Mouse (Mus musculus) midbrain, embryonic 10.5 days (tissue): ENCODE measurements around the gene Ndrg3. TPM values are rescaled to one million over a fixed set of nuclear protein-coding genes. Genes with fewer than 3 reads are reported as not detected.
"Not testable (repeated sequence)": the region's sequence is repeated elsewhere in the genome, so short reads cannot be mapped to it uniquely, and the experiment has no call there.

Source experiments
- DNase-seq: peaks from one replicate; pipeline ENCODE4 v3.0.0-alpha.2; 2017; ENCODE audit warnings: low spot score
- H3K27ac ChIP-seq: fragments of 300-500 bp; sonication (generic); replicated peaks from 2 replicates; pipeline ENCODE4 v1.5.1; 2016; ENCODE audit warnings: mild to moderate bottlenecking
- H3K27me3 ChIP-seq: fragments of 300-500 bp; sonication (generic); 2 replicates; pipeline ENCODE4 v1.6.1; 2016; ENCODE audit warnings: low read depth, mild to moderate bottlenecking; ENCODE audit not compliant: poor library complexity, severe bottlenecking
- H3K36me3 ChIP-seq: fragments of 300-500 bp; sonication (generic); 2 replicates; pipeline ENCODE4 v1.6.1; 2016; ENCODE audit warnings: mild to moderate bottlenecking, moderate library complexity
- H3K4me1 ChIP-seq: fragments of 300-500 bp; sonication (generic); 2 replicates; pipeline ENCODE4 v1.6.1; 2016
- H3K4me3 ChIP-seq: fragments of 300-500 bp; sonication (generic); 2 replicates; pipeline ENCODE4 v1.5.1; 2016; ENCODE audit warnings: mild to moderate bottlenecking, moderate library complexity
- H3K9me3 ChIP-seq: fragments of 300-500 bp; sonication (generic); replicated peaks from 2 replicates; pipeline ENCODE4 v1.6.1; 2016; ENCODE audit warnings: mild to moderate bottlenecking
- WGBS: fragments of 180-500 bp; shearing (Covaris S2); methylation state at CpG from one replicate; pipeline ENCODE4 v1.1.7; 2016; 5-methylcytosine and 5-hydroxymethylcytosine counted together
- polyA plus RNA-seq: library from polyadenylated mRNA; unstranded; fragments of >200 nt; fragmentation: Nextera tagmentation; extraction: Ambion mirVana; gene quantifications from 2 replicates; pipeline ENCODE4 v1.2.1, GENCODE M21; 2016

Ndrg3 gene
- polyA plus RNA-seq, 1 experiment from 2014 or later = 43.5 TPM

DNA sequence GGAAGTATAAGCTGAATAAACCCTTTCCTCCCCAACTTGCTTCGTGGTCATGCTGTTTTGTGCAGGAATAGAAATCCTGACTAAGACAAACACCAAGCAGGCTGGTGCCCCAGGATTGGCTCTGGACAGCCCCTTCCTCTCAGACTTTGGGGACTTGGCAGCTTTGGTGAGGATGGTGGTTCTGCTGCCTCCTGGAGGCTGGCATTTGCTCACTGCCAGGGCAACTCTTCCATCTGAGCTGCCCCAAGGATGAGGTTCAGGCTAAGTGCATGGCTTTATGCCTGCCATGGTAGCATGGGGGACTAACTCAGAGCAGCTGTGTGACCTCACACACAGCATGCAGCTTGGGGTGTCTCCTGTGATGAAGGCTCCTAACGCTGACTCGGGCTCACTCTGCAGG lies 66.2 kb downstream of the Ndrg3 start:
- not testable (repeated sequence) for DNase-seq, H3K27me3 ChIP-seq, H3K9me3 ChIP-seq, H3K4me3 ChIP-seq, H3K27ac ChIP-seq, H3K4me1 ChIP-seq
- peaks cover 13% of the 10 kb centered on the region; the same call in 1 of the 2 replicates for H3K36me3 ChIP-seq
- 76% methylated on average over 3 of the region's 3 CpGs for WGBS

DNA sequence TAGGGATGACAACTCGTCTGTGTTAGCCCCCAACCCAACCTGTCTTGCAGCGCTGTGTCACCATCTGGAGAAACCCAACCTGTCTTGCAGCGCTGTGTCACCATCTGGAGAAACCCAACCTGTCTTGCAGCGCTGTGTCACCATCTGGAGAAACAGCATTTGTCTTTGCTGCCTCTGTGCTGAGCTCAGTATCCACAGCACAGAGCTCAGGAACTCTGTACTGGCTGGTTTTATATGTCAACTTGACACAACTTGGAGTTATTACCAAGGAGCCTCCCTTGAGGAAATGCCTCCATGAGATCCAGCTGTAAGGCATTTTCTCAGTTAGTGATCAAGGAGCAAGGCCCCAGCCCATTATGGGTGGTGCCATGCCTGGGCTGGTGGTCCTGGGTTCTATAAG lies 66.8 kb downstream of the Ndrg3 start:
- H3K36me3 ChIP-seq = peaks cover 12% of the 10 kb centered on the region; the same call in 1 of the 2 replicates
- not testable (repeated sequence) for H3K4me1 ChIP-seq, H3K9me3 ChIP-seq, H3K4me3 ChIP-seq, DNase-seq, H3K27ac ChIP-seq, H3K27me3 ChIP-seq
- 89% methylated on average over 4 of the region's 4 CpGs for WGBS

DNA sequence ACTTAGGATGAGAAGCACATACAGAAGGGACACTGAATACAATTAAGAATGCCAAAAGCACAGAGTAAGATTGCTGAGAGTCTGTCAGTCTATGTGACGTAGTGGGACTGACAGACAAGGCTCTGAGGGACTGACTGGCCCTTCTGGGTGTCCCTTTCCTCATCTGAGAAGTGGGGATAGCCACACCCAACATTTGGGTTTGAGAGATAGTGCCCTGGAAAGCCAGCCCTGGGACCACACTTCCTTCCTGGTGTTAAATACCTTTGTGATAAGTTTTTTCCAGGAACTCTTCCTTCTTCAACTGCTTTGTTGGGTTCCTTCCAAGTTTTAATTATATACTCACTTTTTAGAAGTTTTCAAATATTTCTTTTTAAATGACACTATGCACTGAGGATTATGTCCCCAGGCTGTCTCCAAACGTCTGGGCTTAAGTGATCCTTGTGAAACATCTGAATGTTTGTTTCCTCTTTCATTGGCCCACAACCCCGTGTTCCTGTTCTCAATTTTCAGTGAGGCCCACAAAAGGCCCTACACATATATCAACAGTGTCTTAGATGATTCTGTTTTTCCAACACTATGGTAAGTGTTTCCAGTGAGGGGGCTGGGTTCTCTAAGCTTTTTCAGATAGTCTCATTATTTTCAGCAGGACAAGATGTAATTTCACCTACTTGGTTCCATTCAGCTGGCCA lies 67.5 kb downstream of the Ndrg3 start:
- Histone ChIP-seq H3K4me3 (no peak overlapping the region), H3K27ac (no peak overlapping the region), H3K27me3 (no peaks in the 10 kb centered on the region), H3K4me1 (no peaks in the 10 kb centered on the region), H3K9me3 (no peaks in the 10 kb centered on the region), H3K36me3 (peaks cover 12% of the 10 kb centered on the region; the same call in 1 of the 2 replicates)
- no peak for DNase-seq
- 73% methylated on average over 3 of the region's 3 CpGs for WGBS

DNA sequence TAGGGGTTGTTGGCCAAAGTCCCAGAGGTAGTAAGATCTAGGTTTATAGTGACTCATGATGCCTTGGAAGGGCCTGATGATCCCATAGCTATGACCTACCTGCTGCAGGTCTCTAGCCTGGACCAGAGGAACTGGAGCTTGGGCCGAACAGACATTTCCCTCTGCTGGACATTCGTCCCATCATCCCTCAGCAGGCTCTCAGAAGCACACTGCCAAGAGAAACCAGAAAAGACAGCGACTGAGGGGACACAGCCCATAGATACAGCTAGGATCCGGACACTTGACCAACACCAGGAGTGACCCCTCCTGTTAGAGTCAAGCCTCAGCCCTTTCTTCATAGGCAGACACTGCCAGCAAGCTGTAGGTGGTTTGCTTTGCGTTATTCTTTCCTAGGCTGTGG lies 68.8 kb downstream of the Ndrg3 start:
- Histone ChIP-seq H3K9me3 (no peaks in the 10 kb centered on the region), H3K4me3 (no peak overlapping the region), H3K27me3 (no peaks in the 10 kb centered on the region), H3K27ac (no peak overlapping the region), H3K36me3 (peaks cover 6% of the 10 kb centered on the region; the same call in 1 of the 2 replicates), H3K4me1 (no peaks in the 10 kb centered on the region)
- DNase-seq = no peak
- 79% methylated on average over 5 of the region's 5 CpGs for WGBS

DNA sequence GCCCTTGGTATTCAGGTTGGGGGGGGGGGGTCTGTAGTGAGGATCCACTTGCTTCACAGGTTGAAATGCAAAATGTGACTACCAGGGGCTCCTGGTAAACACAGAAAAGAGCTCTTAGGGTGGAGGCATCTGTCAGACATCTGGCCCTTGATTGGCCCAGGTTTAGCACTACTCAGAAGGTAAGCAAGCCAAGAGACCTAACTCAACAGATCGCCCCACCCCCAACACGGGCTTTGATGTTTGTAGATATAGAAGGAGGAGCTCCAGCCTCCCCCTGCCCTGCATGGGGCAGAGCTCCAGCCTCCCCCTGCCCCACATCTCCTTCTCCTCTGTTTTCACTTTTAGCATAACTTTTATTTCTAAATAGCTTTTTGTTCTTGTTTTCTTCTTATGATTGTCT lies 72.1 kb downstream of the Ndrg3 start:
- H3K9me3 ChIP-seq = no peaks in the 10 kb centered on the region
- H3K4me1 ChIP-seq = no peaks in the 10 kb centered on the region
- no peak for DNase-seq
- no peak overlapping the region for H3K4me3 ChIP-seq
- H3K36me3 ChIP-seq = no peaks in the 10 kb centered on the region
- H3K27ac ChIP-seq = no peak overlapping the region
- H3K27me3 ChIP-seq = no peaks in the 10 kb centered on the region
- 85% methylated on average over 2 of the region's 2 CpGs for WGBS

DNA sequence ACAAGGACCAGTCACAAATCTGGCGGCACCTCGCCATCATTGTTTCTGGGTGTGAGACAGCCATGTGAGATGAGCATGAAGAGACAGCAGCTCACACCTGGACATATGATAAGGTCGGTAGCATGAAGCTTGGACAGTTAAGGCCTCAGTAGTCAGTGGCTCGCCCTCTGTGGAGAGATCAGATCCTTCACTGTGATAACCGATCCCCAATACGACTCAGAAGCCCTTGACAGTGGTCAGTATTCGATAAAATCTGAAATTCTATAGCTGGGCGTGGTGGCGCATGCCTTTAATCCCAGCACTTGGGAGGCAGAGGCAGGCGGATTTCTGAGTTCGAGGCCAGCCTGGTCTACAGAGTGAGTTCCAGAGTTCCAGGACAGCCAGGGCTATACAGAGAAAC lies 72.7 kb downstream of the Ndrg3 start:
- H3K4me3 ChIP-seq, H3K36me3 ChIP-seq, H3K27me3 ChIP-seq, H3K27ac ChIP-seq, H3K4me1 ChIP-seq, H3K9me3 ChIP-seq, DNase-seq: not testable (repeated sequence)
- 91% methylated on average over 11 of the region's 11 CpGs for WGBS

DNA sequence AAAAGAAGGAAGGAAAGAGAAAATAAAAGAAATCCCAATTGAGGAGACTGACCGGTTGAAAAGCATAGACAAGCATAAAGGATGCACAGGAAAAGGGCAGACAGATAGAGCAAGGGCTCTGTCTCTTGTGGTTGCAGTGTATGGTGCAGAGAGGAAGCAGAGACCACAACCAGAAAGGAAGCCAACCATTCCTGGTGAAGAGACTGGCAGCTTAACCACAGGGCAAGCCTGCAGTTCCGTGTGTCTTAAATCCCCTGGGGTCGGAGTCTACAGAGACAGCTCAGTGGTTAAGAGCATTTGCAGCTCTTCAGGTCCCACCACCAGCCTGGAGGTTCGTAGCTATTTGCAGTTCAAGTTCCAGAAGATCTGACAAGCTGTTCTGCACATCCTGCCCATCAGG lies 73.3 kb downstream of the Ndrg3 start:
- no peak overlapping the region for H3K27ac ChIP-seq
- no peaks in the 10 kb centered on the region for H3K9me3 ChIP-seq
- H3K4me3 ChIP-seq = no peak overlapping the region
- no peaks in the 10 kb centered on the region for H3K27me3 ChIP-seq
- 62% methylated on average over 4 of the region's 4 CpGs for WGBS
- DNase-seq = no peak
- no peaks in the 10 kb centered on the region for H3K4me1 ChIP-seq
- H3K36me3 ChIP-seq = no peaks in the 10 kb centered on the region

DNA sequence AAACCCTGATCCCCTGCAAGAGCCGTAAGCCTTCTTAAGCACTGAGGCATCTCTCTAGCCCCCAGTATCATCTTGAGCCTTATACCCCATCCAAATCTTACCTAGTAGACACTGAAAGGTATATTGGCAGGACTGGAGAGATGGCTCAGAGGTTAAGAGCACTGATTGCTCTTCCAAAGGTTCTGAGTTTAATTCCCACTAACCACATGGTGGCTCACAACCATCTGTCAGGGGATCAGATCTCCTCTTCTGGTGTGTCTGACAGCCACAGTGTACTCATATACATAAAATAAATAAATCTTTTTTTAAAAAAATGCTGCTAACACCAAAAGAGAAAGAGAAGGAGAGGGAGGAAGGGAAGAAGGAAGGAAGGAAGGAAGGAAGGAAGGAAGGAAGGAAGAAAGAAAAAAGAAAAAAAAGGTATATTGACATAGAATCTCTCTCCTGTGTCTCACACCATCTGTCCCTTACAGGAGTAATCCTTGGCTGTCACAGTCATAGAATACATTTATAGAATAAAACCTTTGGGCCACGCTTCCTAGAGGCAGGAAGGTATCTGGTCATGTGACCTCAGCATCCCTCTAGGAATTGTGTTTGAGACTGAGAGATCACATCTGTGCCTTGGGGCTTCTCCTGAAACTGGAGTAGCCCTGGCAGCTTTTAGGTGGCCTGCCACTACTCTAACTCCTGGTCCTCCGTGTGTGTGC lies 75.3 kb downstream of the Ndrg3 start:
- Histone ChIP-seq H3K9me3 (no peaks in the 10 kb centered on the region), H3K27ac (no peak overlapping the region), H3K36me3 (no peaks in the 10 kb centered on the region), H3K27me3 (no peaks in the 10 kb centered on the region), H3K4me1 (no peaks in the 10 kb centered on the region), H3K4me3 (no peak overlapping the region)
- 92% methylated on average over 3 of the region's 3 CpGs for WGBS
- DNase-seq = no peak

DNA sequence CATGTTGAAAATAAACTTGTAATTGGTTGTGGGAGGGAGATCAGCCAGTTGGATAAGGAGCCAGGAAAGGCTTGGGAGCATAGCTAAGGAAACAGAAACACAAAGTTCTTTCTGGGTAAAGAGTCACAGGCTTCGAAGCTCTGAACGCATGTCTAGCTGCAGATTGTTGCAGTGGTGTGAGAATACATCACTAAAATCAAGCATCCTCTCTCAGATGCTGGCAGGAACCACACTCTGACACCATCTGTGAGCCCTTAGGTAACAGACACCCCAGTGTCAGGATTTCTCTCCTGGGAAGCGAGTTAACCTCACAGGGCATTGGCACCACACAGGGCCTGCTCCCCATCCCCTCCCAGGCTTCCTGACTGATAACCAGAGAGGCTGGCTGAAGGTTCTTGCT lies 76.3 kb downstream of the Ndrg3 start:
- DNase-seq = no peak
- Histone ChIP-seq H3K36me3 (no peaks in the 10 kb centered on the region), H3K4me1 (no peaks in the 10 kb centered on the region), H3K27ac (no peak overlapping the region), H3K9me3 (no peaks in the 10 kb centered on the region), H3K4me3 (no peak overlapping the region), H3K27me3 (no peaks in the 10 kb centered on the region)
- 83% methylated on average over 3 of the region's 3 CpGs for WGBS

DNA sequence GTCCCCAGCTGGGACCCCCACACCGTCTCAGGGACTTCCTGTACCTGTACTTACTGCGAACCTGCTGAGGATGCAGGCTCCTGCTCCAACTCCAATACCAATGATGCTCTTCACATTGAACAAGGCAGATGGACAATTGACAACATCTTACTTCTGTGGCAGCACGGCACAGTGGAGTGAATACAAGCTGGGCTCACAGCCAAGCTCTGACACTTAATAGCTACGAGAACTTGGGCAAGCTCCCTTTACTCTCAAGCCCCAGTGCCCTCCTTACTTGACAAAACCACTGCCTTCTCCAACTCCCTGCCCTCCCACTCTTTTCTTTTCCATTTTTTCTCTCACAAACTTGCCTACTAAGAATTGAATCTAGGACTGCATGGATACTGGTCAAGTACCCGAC lies 78.7 kb downstream of the Ndrg3 start:
- DNase-seq = no peak
- Histone ChIP-seq H3K27ac (no peak overlapping the region), H3K9me3 (no peaks in the 10 kb centered on the region), H3K4me3 (no peak overlapping the region), H3K36me3 (no peaks in the 10 kb centered on the region), H3K4me1 (no peaks in the 10 kb centered on the region), H3K27me3 (no peaks in the 10 kb centered on the region)
- 89% methylated on average over 5 of the region's 5 CpGs for WGBS

DNA sequence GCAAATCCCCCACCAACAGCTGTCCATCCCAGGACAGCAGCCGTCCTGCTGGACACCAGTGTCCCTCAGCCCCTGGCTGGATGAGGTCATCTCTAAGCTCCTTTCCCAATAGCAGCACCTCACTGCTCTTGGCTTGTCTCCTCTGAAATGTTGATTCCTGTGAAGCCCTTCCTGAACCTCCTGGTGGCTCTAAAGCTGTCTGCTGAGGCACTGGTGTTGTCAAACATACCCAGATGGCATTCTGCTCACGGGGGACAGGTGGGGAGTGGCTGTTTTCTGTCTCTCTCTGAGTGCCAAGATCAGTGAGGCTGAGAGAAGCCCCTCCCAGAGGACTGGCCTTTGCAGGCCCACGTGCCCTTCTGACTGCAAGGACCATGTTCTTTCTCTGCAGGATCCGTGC lies 85.9 kb downstream of the Ndrg3 start:
- not testable (repeated sequence) for H3K4me3 ChIP-seq, H3K27me3 ChIP-seq, H3K4me1 ChIP-seq, H3K27ac ChIP-seq, DNase-seq, H3K36me3 ChIP-seq, H3K9me3 ChIP-seq
- 37% methylated on average over 4 of the region's 4 CpGs for WGBS

DNA sequence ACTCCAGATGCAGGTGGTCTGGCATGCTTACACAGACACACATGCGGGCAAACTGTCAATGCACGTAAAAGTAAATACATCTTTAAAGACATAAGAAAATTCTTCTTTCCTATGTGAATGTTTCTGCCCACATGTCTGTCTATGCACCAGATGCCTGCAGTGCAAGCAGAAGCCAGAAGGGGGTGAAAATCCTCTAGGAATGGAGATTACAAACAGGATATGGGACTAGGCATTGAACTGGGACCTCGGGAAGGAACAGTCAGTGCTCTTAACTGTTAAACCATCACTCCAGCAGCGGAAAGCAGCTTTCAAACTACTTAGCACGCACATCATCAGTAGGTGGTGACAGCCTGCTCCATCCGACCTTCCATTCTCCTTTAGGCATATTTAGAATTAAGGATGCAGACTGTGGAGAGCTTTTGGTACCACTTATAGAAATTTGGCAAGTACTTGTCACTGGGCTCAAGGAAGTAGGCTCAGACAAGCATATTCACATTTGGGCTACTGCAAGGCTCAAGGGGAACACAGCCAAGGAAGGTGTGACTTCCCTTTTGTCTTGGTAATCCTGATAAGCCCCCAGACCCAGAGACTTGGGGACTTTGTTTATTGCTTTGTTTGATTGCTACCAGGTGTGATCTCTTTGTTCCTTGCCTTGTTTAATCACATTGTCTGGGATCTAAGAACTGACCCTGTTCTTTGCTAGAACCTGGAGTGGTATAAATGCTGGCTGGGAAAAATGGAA lies 86.7 kb downstream of the Ndrg3 start:
- no peaks in the 10 kb centered on the region for H3K36me3 ChIP-seq
- H3K27ac ChIP-seq = no peak overlapping the region
- H3K4me1 ChIP-seq = peaks cover 8% of the 10 kb centered on the region; the same call in 1 of the 2 replicates
- DNase-seq = peak; percentile 49
- 31% methylated on average over 6 of the region's 6 CpGs for WGBS
- H3K27me3 ChIP-seq = no peaks in the 10 kb centered on the region
- H3K4me3 ChIP-seq = no peak overlapping the region
- H3K9me3 ChIP-seq = no peaks in the 10 kb centered on the region

DNA sequence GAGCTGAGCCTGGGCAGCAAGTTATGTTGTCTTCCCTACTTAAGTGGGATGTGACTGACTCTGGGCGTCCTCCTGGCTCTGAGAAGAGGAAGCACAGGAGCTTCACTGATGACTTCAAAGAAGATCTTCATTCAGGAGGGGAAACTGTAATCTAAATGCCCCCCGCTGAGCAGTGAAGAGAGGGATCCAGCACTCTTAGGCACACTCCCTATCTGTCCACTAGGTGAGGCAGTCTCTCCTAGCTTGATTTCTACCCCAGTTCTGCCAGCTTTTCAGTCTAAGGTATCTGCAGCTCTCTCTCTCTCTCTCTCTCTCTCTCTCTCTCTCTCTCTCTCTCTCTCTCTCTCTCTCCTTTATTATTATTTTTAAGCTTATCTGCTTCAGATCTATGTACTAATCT lies 88.5 kb downstream of the Ndrg3 start:
- no peak overlapping the region for H3K4me3 ChIP-seq
- H3K36me3 ChIP-seq = no peaks in the 10 kb centered on the region
- no peak for DNase-seq
- 33% methylated on average over 2 of the region's 2 CpGs for WGBS
- no peaks in the 10 kb centered on the region for H3K9me3 ChIP-seq
- no peak overlapping the region for H3K27ac ChIP-seq
- H3K27me3 ChIP-seq = no peaks in the 10 kb centered on the region
- H3K4me1 ChIP-seq = peaks cover 8% of the 10 kb centered on the region; the same call in 1 of the 2 replicates
